Mouse (Mus musculus) liver, embryonic 16.5 days (tissue): Measurements from ENCODE around the gene Tbc1d9. TPM values are rescaled to one million over a fixed set of nuclear protein-coding genes. Genes with fewer than 3 reads are reported as not detected.
A peak's percentile ranks its signal among the peaks of the same experiment; 100 is the strongest.

Source experiments
- ATAC-seq: fragments of 200-750 bp; cut with Nextera tagmentation; 2 replicates; pipeline ENCODE4 v1.8.0; 2017; ENCODE audit warnings: low read depth, mild to moderate bottlenecking, moderate number of reproducible peaks, moderate library complexity
- H3K27ac ChIP-seq: fragments of 300-500 bp; sonication (generic); 2 replicates; pipeline ENCODE4 v1.5.1; 2014; ENCODE audit warnings: mild to moderate bottlenecking, low read length
- H3K27me3 ChIP-seq: fragments of 300-500 bp; sonication (generic); 2 replicates; pipeline ENCODE4 v1.6.1; 2014; ENCODE audit warnings: low read depth, low read length, mixed read lengths; ENCODE audit not compliant: control insufficient read depth, insufficient read depth
- H3K36me3 ChIP-seq: fragments of 300-500 bp; sonication (generic); 2 replicates; pipeline ENCODE4 v1.6.1; 2014; ENCODE audit warnings: mild to moderate bottlenecking; ENCODE audit not compliant: control insufficient read depth, insufficient read depth
- H3K4me1 ChIP-seq: fragments of 300-500 bp; sonication (generic); 2 replicates; pipeline ENCODE4 v1.6.1; 2014; ENCODE audit warnings: low read depth, low read length, mixed read lengths; ENCODE audit not compliant: control insufficient read depth
- H3K4me2 ChIP-seq: fragments of 300-500 bp; sonication (generic); 2 replicates; pipeline ENCODE4 v1.6.1; 2014; ENCODE audit warnings: low read depth, low read length, mixed read lengths
- H3K4me3 ChIP-seq: fragments of 300-500 bp; sonication (generic); 2 replicates; pipeline ENCODE4 v1.5.1; 2014; ENCODE audit warnings: low read depth, mild to moderate bottlenecking, low read length
- H3K9ac ChIP-seq: fragments of 300-500 bp; sonication (generic); 2 replicates; pipeline ENCODE4 v1.6.1; 2014; ENCODE audit warnings: low read depth, low read length
- H3K9me3 ChIP-seq: fragments of 300-500 bp; sonication (generic); replicated peaks from 2 replicates; pipeline ENCODE4 v1.6.1; 2016; ENCODE audit warnings: low read length; ENCODE audit not compliant: control insufficient read depth
- WGBS: fragments of 180-500 bp; shearing (Covaris S2); extraction: QIAGEN DNeasy Blood & Tissue Kit; methylation state at CpG from one replicate; pipeline ENCODE4 v1.1.7; 2014; ENCODE audit not compliant: insufficient replicate concordance; 5-methylcytosine and 5-hydroxymethylcytosine counted together
- polyA plus RNA-seq: library from polyadenylated mRNA; unstranded; fragments of >200 nt; fragmentation: Nextera tagmentation; extraction: Ambion mirVana; gene quantifications from 2 replicates; pipeline ENCODE4 v1.2.1, GENCODE M21; 2015

Gene Tbc1d9
- polyA plus RNA-seq, 1 experiment from 2014 or later: 0.61 TPM

GRCm38 (mm10) chr8:83170894-83171293, 5.7 kb downstream of the Tbc1d9 start:
- Histone ChIP-seq H3K4me3 (no peak overlapping the region), H3K4me2 (no peak overlapping the region), H3K9me3 (no peaks in the 10 kb centered on the region), H3K9ac (no peak overlapping the region), H3K27me3 (peaks cover 16% of the 10 kb centered on the region), H3K27ac (no peak overlapping the region), H3K36me3 (no peaks in the 10 kb centered on the region), H3K4me1 (no peaks in the 10 kb centered on the region)
- 49% methylated on average over 6 of the region's 6 CpGs for WGBS
- ATAC-seq: no peak

- Histone ChIP-seq H3K4me2 (no peak overlapping the region), H3K27ac (no peak overlapping the region), H3K4me1 (peaks cover 2% of the 10 kb centered on the region; the same call in 1 of the 2 replicates), H3K36me3 (no peaks in the 10 kb centered on the region), H3K9me3 (no peaks in the 10 kb centered on the region), H3K4me3 (no peak overlapping the region), H3K27me3 (no peaks in the 10 kb centered on the region), H3K9ac (no peak overlapping the region)
- ATAC-seq: no peak
- WGBS: 59% methylated on average over 10 of the region's 10 CpGs
These were observed 10.5 kb downstream of the Tbc1d9 start for GRCm38 (mm10) chr8:83175680-83176079.

GRCm38 (mm10) chr8:83176785-83177184, 11.6 kb downstream of the Tbc1d9 start:
- no peak overlapping the region for H3K4me3 ChIP-seq
- H3K9ac ChIP-seq: no peak overlapping the region
- no peaks in the 10 kb centered on the region for H3K36me3 ChIP-seq
- H3K27me3 ChIP-seq: no peaks in the 10 kb centered on the region
- peaks cover 2% of the 10 kb centered on the region; the same call in 1 of the 2 replicates for H3K4me1 ChIP-seq
- H3K27ac ChIP-seq: no peak overlapping the region
- no peak for ATAC-seq
- 68% methylated on average over 2 of the region's 2 CpGs for WGBS
- no peaks in the 10 kb centered on the region for H3K9me3 ChIP-seq
- no peak overlapping the region for H3K4me2 ChIP-seq

GRCm38 (mm10) chr8:83177317-83178195, 12.4 kb downstream of the Tbc1d9 start:
- Histone ChIP-seq H3K9me3 (no peaks in the 10 kb centered on the region), H3K4me1 (peaks cover 2% of the 10 kb centered on the region; the same call in 1 of the 2 replicates), H3K27ac (no peak overlapping the region), H3K36me3 (no peaks in the 10 kb centered on the region), H3K4me3 (no peak overlapping the region), H3K27me3 (no peaks in the 10 kb centered on the region), H3K4me2 (no peak overlapping the region), H3K9ac (no peak overlapping the region)
- ATAC-seq: no peak
- 26% methylated on average over 11 of the region's 11 CpGs for WGBS

GRCm38 (mm10) chr8:83178228-83178742, 13.1 kb downstream of the Tbc1d9 start:
- WGBS: 6% methylated on average over 9 of the region's 9 CpGs
- no peak for ATAC-seq
- no peak overlapping the region for H3K27ac ChIP-seq
- peaks cover 2% of the 10 kb centered on the region; the same call in 1 of the 2 replicates for H3K4me1 ChIP-seq
- H3K27me3 ChIP-seq: no peaks in the 10 kb centered on the region
- no peak overlapping the region for H3K4me3 ChIP-seq
- H3K36me3 ChIP-seq: no peaks in the 10 kb centered on the region
- peak overlapping the region; percentile 22; the same call in 1 of the 2 replicates for H3K4me2 ChIP-seq
- H3K9ac ChIP-seq: no peak overlapping the region
- no peaks in the 10 kb centered on the region for H3K9me3 ChIP-seq

- WGBS: 61% methylated on average over 6 of the region's 6 CpGs
- no peak overlapping the region for H3K27ac ChIP-seq
- ATAC-seq: no peak
These were observed 16.8 kb downstream of the Tbc1d9 start for GRCm38 (mm10) chr8:83181851-83182482.

GRCm38 (mm10) chr8:83182784-83183183, 17.6 kb downstream of the Tbc1d9 start:
- ATAC-seq: no peak
- Histone ChIP-seq H3K9ac (no peak overlapping the region), H3K27ac (no peak overlapping the region)

More at GRCm38 (mm10) chr8:83181851-83182482, 16.8 kb downstream of the Tbc1d9 start:
- Histone ChIP-seq H3K4me3 (no peak overlapping the region), H3K9me3 (no peaks in the 10 kb centered on the region), H3K9ac (no peak overlapping the region), H3K36me3 (no peaks in the 10 kb centered on the region), H3K27me3 (no peaks in the 10 kb centered on the region), H3K4me1 (peaks cover 2% of the 10 kb centered on the region; the same call in 1 of the 2 replicates), H3K4me2 (no peak overlapping the region)

GRCm38 (mm10) chr8:83186376-83186775, 21.2 kb downstream of the Tbc1d9 start:
- H3K9ac ChIP-seq: no peak overlapping the region
- H3K27ac ChIP-seq: no peak overlapping the region
- H3K4me3 ChIP-seq: no peak overlapping the region
- H3K4me2 ChIP-seq: no peak overlapping the region
- no peaks in the 10 kb centered on the region for H3K27me3 ChIP-seq
- H3K4me1 ChIP-seq: no peaks in the 10 kb centered on the region
- no peak for ATAC-seq
- no peaks in the 10 kb centered on the region for H3K36me3 ChIP-seq
- WGBS: 57% methylated on average over 6 of the region's 6 CpGs
- no peaks in the 10 kb centered on the region for H3K9me3 ChIP-seq

More at GRCm38 (mm10) chr8:83182784-83183183, 17.6 kb downstream of the Tbc1d9 start:
- Histone ChIP-seq H3K4me2 (no peak overlapping the region), H3K4me1 (peaks cover 2% of the 10 kb centered on the region; the same call in 1 of the 2 replicates), H3K9me3 (no peaks in the 10 kb centered on the region), H3K36me3 (no peaks in the 10 kb centered on the region), H3K27me3 (no peaks in the 10 kb centered on the region), H3K4me3 (no peak overlapping the region)
- 68% methylated on average over 5 of the region's 5 CpGs for WGBS
